Mouse (Mus musculus) forebrain, embryonic 16.5 days (tissue): ENCODE measurements around the gene Ptf1a. TPM values are rescaled to one million over a fixed set of nuclear protein-coding genes. Genes with fewer than 3 reads are reported as not detected.

Source experiments
- ATAC-seq: fragments of 200-750 bp; cut with Nextera tagmentation; 2 replicates; pipeline ENCODE4 v1.8.0; 2017; ENCODE audit warnings: mild to moderate bottlenecking, moderate library complexity
- H3K27ac ChIP-seq: fragments of 300-500 bp; sonication (generic); 2 replicates; pipeline ENCODE4 v1.5.1; 2014; ENCODE audit warnings: low read length, control low read depth
- H3K27me3 ChIP-seq: fragments of 300-500 bp; sonication (generic); replicated peaks from 2 replicates; pipeline ENCODE4 v1.6.1; 2014; ENCODE audit warnings: low read length; ENCODE audit not compliant: control insufficient read depth, insufficient read depth
- H3K36me3 ChIP-seq: fragments of 300-500 bp; sonication (generic); 2 replicates; pipeline ENCODE4 v1.6.1; 2014; ENCODE audit not compliant: control insufficient read depth, insufficient read depth
- H3K4me1 ChIP-seq: fragments of 300-500 bp; sonication (generic); replicated peaks from 2 replicates; pipeline ENCODE4 v1.6.1; 2014; ENCODE audit warnings: low read length; ENCODE audit not compliant: control insufficient read depth, insufficient read depth
- H3K4me2 ChIP-seq: fragments of 300-500 bp; sonication (generic); 2 replicates; pipeline ENCODE4 v1.6.1; 2014; ENCODE audit warnings: mild to moderate bottlenecking, low read length, control low read depth
- H3K4me3 ChIP-seq: fragments of 300-500 bp; sonication (generic); replicated peaks from 2 replicates; pipeline ENCODE4 v1.5.1; 2014; ENCODE audit warnings: mild to moderate bottlenecking, low read length, control low read depth
- H3K9ac ChIP-seq: fragments of 300-500 bp; sonication (generic); replicated peaks from 2 replicates; pipeline ENCODE4 v1.6.1; 2014; ENCODE audit warnings: low read depth, low read length, control low read depth
- H3K9me3 ChIP-seq: fragments of 300-500 bp; sonication (generic); 2 replicates; pipeline ENCODE4 v1.6.1; 2016; ENCODE audit warnings: low read length; ENCODE audit not compliant: control insufficient read depth
- WGBS: fragments of 180-500 bp; shearing (Covaris S2); extraction: QIAGEN DNeasy Blood & Tissue Kit; methylation state at CpG from one replicate; pipeline ENCODE4 v1.1.7; 2014; 5-methylcytosine and 5-hydroxymethylcytosine counted together
- polyA plus RNA-seq: library from polyadenylated mRNA; unstranded; fragments of >200 nt; fragmentation: Nextera tagmentation; extraction: Ambion mirVana; gene quantifications from 2 replicates; pipeline ENCODE4 v1.2.1, GENCODE M21; 2015

Ptf1a gene
- polyA plus RNA-seq, 1 experiment from 2014 or later, result not detected

- peak; percentile 37 for ATAC-seq
- under 1% methylated on average over 28 of the region's 31 CpGs for WGBS
Observed at GRCm38 (mm10) chr2:19448042-19448700, 2.7 kb downstream of the Ptf1a start.

GRCm38 (mm10) chr2:19449308-19449707 lies 3.8 kb downstream of the Ptf1a start:
- Histone ChIP-seq H3K27ac (no peak overlapping the region), H3K27me3 (peaks cover 92% of the 10 kb centered on the region), H3K4me3 (no peak overlapping the region), H3K9ac (no peak overlapping the region), H3K4me1 (peaks cover 34% of the 10 kb centered on the region), H3K36me3 (no peaks in the 10 kb centered on the region), H3K9me3 (no peaks in the 10 kb centered on the region), H3K4me2 (no peak overlapping the region)
- ATAC-seq, result no peak
- 26% methylated on average over 4 of the region's 4 CpGs for WGBS

More at GRCm38 (mm10) chr2:19448042-19448700, 2.7 kb downstream of the Ptf1a start:
- Histone ChIP-seq H3K36me3 (no peaks in the 10 kb centered on the region), H3K4me2 (peak overlapping the region; percentile 36), H3K4me3 (peak overlapping the region; percentile 10; the same call in 1 of the 2 replicates), H3K4me1 (peaks cover 34% of the 10 kb centered on the region), H3K27me3 (peaks cover 94% of the 10 kb centered on the region), H3K9ac (no peak overlapping the region), H3K9me3 (no peaks in the 10 kb centered on the region), H3K27ac (no peak overlapping the region)

DNA sequence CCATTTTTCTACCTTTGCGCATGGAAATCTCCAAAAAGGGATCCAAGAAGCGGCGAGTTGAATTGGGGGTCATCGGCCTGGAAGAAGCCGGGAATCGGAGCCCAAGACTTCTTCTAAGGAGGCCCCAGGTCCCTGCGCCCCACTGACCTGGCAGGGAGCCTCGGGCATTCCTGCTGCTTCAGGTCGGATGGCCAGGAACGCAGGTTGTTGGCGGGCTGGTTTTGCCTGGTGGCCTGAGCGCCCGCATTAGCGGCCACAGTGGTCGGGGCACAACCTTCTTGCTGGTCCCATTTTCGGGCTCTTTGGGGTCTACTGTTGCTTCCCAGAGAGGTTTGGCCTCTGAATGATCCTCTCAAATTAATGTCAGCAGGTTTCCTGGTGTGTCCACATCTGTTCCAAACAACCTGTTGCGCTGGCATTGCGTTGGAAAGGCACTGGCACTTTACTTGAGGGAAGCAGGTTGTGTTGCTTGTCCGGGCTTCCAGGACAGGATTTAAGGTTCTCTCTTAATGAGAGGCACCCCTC lies 7.1 kb downstream of the Ptf1a start:
- H3K4me3 ChIP-seq, result no peak overlapping the region
- H3K9me3 ChIP-seq, result no peaks in the 10 kb centered on the region
- no peak overlapping the region for H3K4me2 ChIP-seq
- no peak overlapping the region for H3K27ac ChIP-seq
- WGBS, result under 1% methylated on average over 19 of the region's 19 CpGs
- H3K36me3 ChIP-seq, result no peaks in the 10 kb centered on the region
- no peak overlapping the region for H3K9ac ChIP-seq
- ATAC-seq, result no peak
- peaks cover 35% of the 10 kb centered on the region for H3K4me1 ChIP-seq
- H3K27me3 ChIP-seq, result peaks cover 82% of the 10 kb centered on the region

- H3K9ac ChIP-seq, result no peak overlapping the region
- no peak overlapping the region for H3K4me2 ChIP-seq
- peaks cover 29% of the 10 kb centered on the region for H3K4me1 ChIP-seq
- H3K36me3 ChIP-seq, result no peaks in the 10 kb centered on the region
- H3K4me3 ChIP-seq, result no peak overlapping the region
- WGBS, result under 1% methylated on average over 5 of the region's 5 CpGs
- no peak for ATAC-seq
- H3K27me3 ChIP-seq, result peaks cover 60% of the 10 kb centered on the region
- H3K27ac ChIP-seq, result no peak overlapping the region
- no peaks in the 10 kb centered on the region for H3K9me3 ChIP-seq
Observed at GRCm38 (mm10) chr2:19455228-19455627, 9.8 kb downstream of the Ptf1a start.

DNA sequence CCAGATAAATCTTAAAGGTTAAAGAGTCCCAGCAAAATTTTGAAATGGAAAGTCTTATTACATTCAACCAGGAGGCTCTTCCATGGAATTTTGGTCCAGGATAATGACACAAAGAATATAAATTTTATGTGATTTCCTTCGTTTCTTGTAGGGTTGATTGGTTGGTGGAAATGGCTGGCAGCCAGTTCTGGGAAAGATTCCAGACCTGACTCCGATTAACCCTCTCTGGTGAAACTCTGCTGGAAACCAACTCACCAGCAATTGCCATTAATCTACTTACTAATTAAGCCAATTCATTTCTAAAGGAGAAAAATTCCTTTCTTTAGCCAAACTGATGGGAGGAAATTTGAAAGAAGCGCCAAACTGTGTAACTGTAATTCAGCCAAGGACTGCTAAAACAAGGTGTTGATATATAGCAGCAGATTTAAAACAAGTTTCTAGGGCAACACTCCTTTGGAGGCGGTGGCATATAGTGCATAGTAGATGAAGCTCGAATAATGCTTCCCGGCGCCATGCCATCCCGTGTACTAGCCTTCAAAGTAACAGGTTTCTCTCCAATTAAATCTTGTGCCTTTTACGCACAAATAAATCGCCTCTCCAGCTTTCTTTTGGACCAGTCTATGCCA lies 10.5 kb downstream of the Ptf1a start:
- ATAC-seq, result peak; percentile 92
- WGBS, result 5% methylated on average over 10 of the region's 10 CpGs

GRCm38 (mm10) chr2:19458785-19459184 lies 13.3 kb downstream of the Ptf1a start:
- 21% methylated on average over 2 of the region's 2 CpGs for WGBS

More for the DNA sequence above, 10.5 kb downstream of the Ptf1a start:
- Histone ChIP-seq H3K4me1 (peaks cover 29% of the 10 kb centered on the region), H3K4me2 (no peak overlapping the region), H3K27ac (no peak overlapping the region), H3K9ac (no peak overlapping the region), H3K36me3 (no peaks in the 10 kb centered on the region), H3K9me3 (no peaks in the 10 kb centered on the region), H3K4me3 (no peak overlapping the region), H3K27me3 (peaks cover 53% of the 10 kb centered on the region)

GRCm38 (mm10) chr2:19461940-19462339 lies 16.5 kb downstream of the Ptf1a start:
- Histone ChIP-seq H3K27ac (no peak overlapping the region), H3K4me2 (no peak overlapping the region), H3K9ac (no peak overlapping the region), H3K27me3 (peaks cover 10% of the 10 kb centered on the region), H3K4me1 (no peaks in the 10 kb centered on the region; the same call in 1 of the 2 replicates), H3K4me3 (no peak overlapping the region), H3K36me3 (no peaks in the 10 kb centered on the region), H3K9me3 (no peaks in the 10 kb centered on the region)
- no peak for ATAC-seq
- 47% methylated on average over 2 of the region's 2 CpGs for WGBS

More at GRCm38 (mm10) chr2:19458785-19459184, 13.3 kb downstream of the Ptf1a start:
- H3K9me3 ChIP-seq, result no peaks in the 10 kb centered on the region
- H3K4me2 ChIP-seq, result no peak overlapping the region
- no peak overlapping the region for H3K9ac ChIP-seq
- H3K4me1 ChIP-seq, result peaks cover 19% of the 10 kb centered on the region
- no peak overlapping the region for H3K4me3 ChIP-seq
- no peak for ATAC-seq
- H3K27me3 ChIP-seq, result peaks cover 25% of the 10 kb centered on the region
- H3K27ac ChIP-seq, result no peak overlapping the region
- H3K36me3 ChIP-seq, result no peaks in the 10 kb centered on the region

- no peaks in the 10 kb centered on the region for H3K4me1 ChIP-seq
- 88% methylated on average over 3 of the region's 3 CpGs for WGBS
- no peak overlapping the region for H3K4me3 ChIP-seq
- H3K9me3 ChIP-seq, result no peaks in the 10 kb centered on the region
- no peaks in the 10 kb centered on the region for H3K36me3 ChIP-seq
- ATAC-seq, result no peak
- H3K4me2 ChIP-seq, result no peak overlapping the region
- H3K27me3 ChIP-seq, result no peaks in the 10 kb centered on the region
- no peak overlapping the region for H3K27ac ChIP-seq
- H3K9ac ChIP-seq, result no peak overlapping the region
Observed at GRCm38 (mm10) chr2:19490262-19490661, 44.8 kb downstream of the Ptf1a start.
